18 mouse cellular contexts compared by ENCODE assay signal in genomic region chr2:44998710-44999109, GRCm38 (mm10).
"Had no signal": no experiment of that assay in that cellular context is flagged by ENCODE, and none has a peak within 500 bp of the region (broad histone marks: within the 10 kb centered on the region; RNA-seq: fewer than 3 reads in every experiment).

No protein-coding gene starts in this region.

- H3K4me1 ChIP-seq: midbrain, embryonic 12.5 days had no signal

- H3K4me2 ChIP-seq: lung, embryonic 14.5 days; midbrain, embryonic 12.5 days; neural tube, embryonic 13.5 days; neural tube, embryonic 15.5 days had no signal

- H3K27me3 ChIP-seq: midbrain, embryonic 12.5 days; neural tube, embryonic 13.5 days; neural tube, embryonic 15.5 days had no signal

- H3K27ac ChIP-seq: liver, embryonic 14.5 days; midbrain, embryonic 10.5 days; midbrain, embryonic 12.5 days; neural tube, embryonic 13.5 days; neural tube, embryonic 15.5 days had no signal

- H3K4me3 ChIP-seq: midbrain, embryonic 10.5 days; midbrain, embryonic 12.5 days; myocyte; neural tube, embryonic 13.5 days; neural tube, embryonic 15.5 days had no signal

- H3K9me3 ChIP-seq: midbrain, embryonic 10.5 days; midbrain, embryonic 12.5 days; neural tube, embryonic 13.5 days; neural tube, embryonic 15.5 days had no signal

- ATAC-seq: midbrain, embryonic 16.5 days had no signal

- H3K9ac ChIP-seq: liver, embryonic 14.5 days; lung, embryonic 14.5 days; midbrain, embryonic 12.5 days; neural tube, embryonic 13.5 days; neural tube, embryonic 15.5 days had no signal

- DNase-seq: lung, embryonic 14.5 days; lung, postnatal 4 days; midbrain, embryonic 14.5 days; retina, postnatal 1 day; right cerebral cortex, adult 18-20 months; right cerebral cortex, postnatal 25 days; right cerebral cortex, postnatal 4 days; spleen, adult 18-20 months; thymus, adult 18-20 months; thymus, postnatal 14 days; thymus, postnatal 36 days had no signal
